Mouse (Mus musculus): Measurements from ENCODE around the gene Vps50. TPM values are rescaled to one million over a fixed set of nuclear protein-coding genes. Genes with fewer than 3 reads are reported as not detected.

Gene Vps50
- total and polyA plus RNA-seq, 3 experiments: 3.2 to 14.8 (median 13.9) TPM

- Histone ChIP-seq H3K27me3 (ENCODE audit: control insufficient read depth, insufficient read depth, low read length) (no peaks in the 10 kb centered on the region), H3K4me1 (ENCODE audit: control insufficient read depth, insufficient read depth, low read length) (no peaks in the 10 kb centered on the region), H3K4me3 (no peak overlapping the region), H3K79me2 (replicated peaks; ENCODE audit: control insufficient read depth, insufficient read depth, low read length) (no peaks in the 10 kb centered on the region), H3K27ac (no peak overlapping the region), H3K36me3 (ENCODE audit: control insufficient read depth, insufficient read depth, low read length) (no peaks in the 10 kb centered on the region; the same call in 1 of the 2 replicates), H3K9ac (ENCODE audit: low read depth, low read length) (no peak overlapping the region)
- intact Hi-C loops (cut with DNase I): no loop called here
- TF ChIP-seq EP300 (IDR thresholded peaks at IDR 0.05; ENCODE audit: insufficient read depth, low read depth, low read length) (no peak), CTCF (IDR thresholded peaks at IDR 0.05) (no peak)
- 84% methylated on average over 7 of the region's 7 CpGs for WGBS
- no peak for DNase-seq
These were observed 69.0 kb downstream of the Vps50 start for GRCm38 (mm10) chr6:3567071-3567610.

DNA sequence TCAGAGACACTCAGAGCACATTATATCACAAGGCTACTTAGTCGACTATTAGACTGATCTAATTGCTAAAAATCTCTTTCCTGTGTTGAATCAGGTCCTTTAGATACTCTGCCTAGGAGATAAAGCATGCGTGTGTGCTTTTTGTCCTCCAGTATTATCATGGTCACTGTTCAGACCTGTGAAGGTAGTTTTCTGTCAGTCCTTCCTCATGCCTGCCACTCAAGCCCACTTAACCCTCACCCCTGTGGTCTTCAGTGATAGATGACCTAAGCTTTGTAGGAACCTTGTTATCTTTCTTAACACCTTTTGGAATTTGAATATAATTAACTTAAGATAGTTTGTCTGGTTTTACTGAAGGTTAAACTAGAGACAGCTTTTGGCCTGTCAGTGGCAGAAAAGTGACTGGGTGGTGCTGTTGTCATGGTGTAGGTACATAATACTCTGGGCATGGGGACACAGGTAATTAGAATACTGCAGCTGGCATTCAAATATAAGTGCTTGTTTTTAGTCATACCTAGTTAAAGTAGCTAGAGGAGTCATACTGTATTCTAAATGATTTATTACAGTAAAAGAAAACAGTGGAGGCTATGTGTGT lies 74.1 kb downstream of the Vps50 start:
- H3K27ac ChIP-seq: no peak overlapping the region
- no peak for DNase-seq
- TF ChIP-seq EP300 (IDR thresholded peaks at IDR 0.05; ENCODE audit: insufficient read depth, low read depth, low read length): no peak
- TF ChIP-seq POLR2A (IDR thresholded peaks at IDR 0.05; ENCODE audit: insufficient read depth, low read depth, low read length): no peak
- TF ChIP-seq CTCF (IDR thresholded peaks at IDR 0.05): no peak
- H3K4me3 ChIP-seq: no peak overlapping the region
- intact Hi-C loops (cut with DNase I): no loop called here
- no peaks in the 10 kb centered on the region for H3K36me3 ChIP-seq (ENCODE audit: control insufficient read depth, insufficient read depth, low read length)
- no peaks in the 10 kb centered on the region for H3K79me2 ChIP-seq (replicated peaks; ENCODE audit: control insufficient read depth, insufficient read depth, low read length)
- no peaks in the 10 kb centered on the region for H3K4me1 ChIP-seq (ENCODE audit: control insufficient read depth, insufficient read depth, low read length)
- no peak overlapping the region for H3K9ac ChIP-seq (ENCODE audit: low read depth, low read length)
- H3K27me3 ChIP-seq (ENCODE audit: control insufficient read depth, insufficient read depth, low read length): no peaks in the 10 kb centered on the region
- WGBS: 56% methylated on average over 2 of the region's 2 CpGs

DNA sequence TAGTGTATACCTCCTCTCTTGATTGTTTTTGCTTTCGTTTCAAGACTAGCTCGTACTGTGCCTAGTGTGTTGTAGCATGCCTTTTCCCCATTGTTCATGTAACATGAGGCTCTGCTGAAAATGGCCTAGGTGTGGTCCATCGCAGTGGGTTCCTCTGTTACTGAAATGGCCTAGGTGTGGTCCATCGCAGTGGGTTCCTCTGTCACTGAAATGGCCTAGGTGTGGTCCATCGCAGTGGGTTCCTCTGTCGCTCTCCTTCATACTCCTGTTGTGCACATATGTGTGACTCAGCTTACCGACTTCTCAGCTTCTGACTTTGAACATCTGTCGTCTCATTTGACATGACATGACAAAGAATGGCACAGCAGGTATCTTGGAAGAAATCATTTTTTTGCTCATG lies 75.6 kb downstream of the Vps50 start:
- Histone ChIP-seq H3K9ac (ENCODE audit: low read depth, low read length) (no peak overlapping the region), H3K27me3 (ENCODE audit: control insufficient read depth, insufficient read depth, low read length) (no peaks in the 10 kb centered on the region), H3K4me1 (ENCODE audit: control insufficient read depth, insufficient read depth, low read length) (no peaks in the 10 kb centered on the region), H3K4me3 (no peak overlapping the region), H3K36me3 (ENCODE audit: control insufficient read depth, insufficient read depth, low read length) (no peaks in the 10 kb centered on the region), H3K79me2 (replicated peaks; ENCODE audit: control insufficient read depth, insufficient read depth, low read length) (no peaks in the 10 kb centered on the region), H3K27ac (no peak overlapping the region)
- no peak for DNase-seq
- intact Hi-C loops (cut with DNase I): no loop called here
- WGBS: 96% methylated on average over 8 of the region's 8 CpGs
- no peak for TF ChIP-seq EP300 (IDR thresholded peaks at IDR 0.05; ENCODE audit: insufficient read depth, low read depth, low read length)
- TF ChIP-seq POLR2A (IDR thresholded peaks at IDR 0.05; ENCODE audit: insufficient read depth, low read depth, low read length): no peak
- no peak for TF ChIP-seq CTCF (IDR thresholded peaks at IDR 0.05)

GRCm38 (mm10) chr6:3585402-3585801 lies 87.2 kb downstream of the Vps50 start:
- Histone ChIP-seq H3K4me1 (ENCODE audit: control insufficient read depth, insufficient read depth, low read length) (no peaks in the 10 kb centered on the region), H3K27ac (no peak overlapping the region), H3K79me2 (replicated peaks; ENCODE audit: control insufficient read depth, insufficient read depth, low read length) (no peaks in the 10 kb centered on the region), H3K27me3 (ENCODE audit: control insufficient read depth, insufficient read depth, low read length) (no peaks in the 10 kb centered on the region), H3K36me3 (ENCODE audit: control insufficient read depth, insufficient read depth, low read length) (no peaks in the 10 kb centered on the region), H3K4me3 (no peak overlapping the region), H3K9ac (ENCODE audit: low read depth, low read length) (no peak overlapping the region)
- TF ChIP-seq EP300 (IDR thresholded peaks at IDR 0.05; ENCODE audit: insufficient read depth, low read depth, low read length) (no peak), POLR2A (IDR thresholded peaks at IDR 0.05; ENCODE audit: insufficient read depth, low read depth, low read length) (no peak), CTCF (IDR thresholded peaks at IDR 0.05) (no peak)
- intact Hi-C loops (cut with DNase I): no loop called here
- WGBS: 76% methylated on average over 1 of the region's 1 CpGs
- DNase-seq: no peak

DNA sequence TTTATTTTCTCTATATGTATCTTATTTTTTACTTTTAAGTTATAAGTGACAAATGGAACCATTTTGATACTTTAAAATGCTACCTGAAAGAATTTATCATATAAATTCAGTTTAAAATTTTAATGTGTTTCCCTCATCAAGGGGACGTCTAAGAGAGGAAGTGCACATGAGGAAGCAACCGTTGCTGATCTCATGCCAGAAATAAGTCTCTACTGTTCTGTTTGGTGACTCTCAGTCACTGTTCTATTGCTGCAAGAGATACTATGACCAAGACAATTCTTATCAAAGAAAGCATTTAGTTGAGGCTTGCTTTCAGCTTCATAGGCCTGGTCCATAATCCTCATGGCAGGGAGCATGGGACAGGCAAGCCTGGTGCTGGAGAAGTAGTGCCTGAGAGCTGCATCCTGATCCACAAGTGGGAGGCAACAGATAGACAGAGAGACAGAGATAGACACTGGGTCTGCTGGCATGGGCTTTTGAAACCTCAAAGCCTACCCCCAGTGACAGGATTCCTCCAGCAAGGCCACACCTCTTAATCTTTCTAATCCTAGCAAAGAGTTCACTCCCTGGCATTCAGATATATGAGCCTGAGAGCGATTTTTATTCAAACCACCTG lies 92.2 kb downstream of the Vps50 start:
- WGBS: 47% methylated on average over 3 of the region's 3 CpGs
- H3K36me3 ChIP-seq (ENCODE audit: control insufficient read depth, insufficient read depth, low read length): no peaks in the 10 kb centered on the region
- no peaks in the 10 kb centered on the region for H3K79me2 ChIP-seq (replicated peaks; ENCODE audit: control insufficient read depth, insufficient read depth, low read length)
- no peak overlapping the region for H3K27ac ChIP-seq
- no peak overlapping the region for H3K9ac ChIP-seq (ENCODE audit: low read depth, low read length)
- H3K4me1 ChIP-seq (ENCODE audit: control insufficient read depth, insufficient read depth, low read length): no peaks in the 10 kb centered on the region
- H3K27me3 ChIP-seq (ENCODE audit: control insufficient read depth, insufficient read depth, low read length): no peaks in the 10 kb centered on the region
- H3K4me3 ChIP-seq: no peak overlapping the region
- no peak for DNase-seq
- TF ChIP-seq CTCF (IDR thresholded peaks at IDR 0.05): no peak
- TF ChIP-seq EP300 (IDR thresholded peaks at IDR 0.05; ENCODE audit: insufficient read depth, low read depth, low read length): no peak
- TF ChIP-seq POLR2A (IDR thresholded peaks at IDR 0.05; ENCODE audit: insufficient read depth, low read depth, low read length): no peak
- intact Hi-C loops (cut with DNase I): no loop called here

DNA sequence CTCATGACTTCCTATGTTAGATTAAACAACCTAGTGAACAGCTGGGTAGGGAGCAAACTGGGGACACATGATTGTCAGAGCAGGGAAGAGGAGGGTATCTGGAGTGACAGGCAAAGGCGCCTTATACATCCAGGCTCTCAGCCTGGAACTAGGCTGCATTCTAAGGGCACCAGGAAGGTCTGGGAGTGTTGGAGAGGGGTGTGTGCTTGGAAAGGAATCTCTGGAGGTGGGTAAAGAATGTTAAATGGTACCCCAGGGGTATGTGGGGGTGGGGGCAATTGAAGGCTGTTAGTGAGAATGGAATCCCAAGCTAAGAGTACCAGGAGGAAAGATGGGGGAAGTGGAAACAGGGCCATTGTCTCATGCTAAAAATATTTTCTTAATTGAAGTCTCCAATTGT lies 96.1 kb downstream of the Vps50 start:
- TF ChIP-seq CTCF (IDR thresholded peaks at IDR 0.05) (no peak), POLR2A (IDR thresholded peaks at IDR 0.05; ENCODE audit: insufficient read depth, low read depth, low read length) (no peak), EP300 (IDR thresholded peaks at IDR 0.05; ENCODE audit: insufficient read depth, low read depth, low read length) (no peak)
- Histone ChIP-seq H3K36me3 (ENCODE audit: control insufficient read depth, insufficient read depth, low read length) (no peaks in the 10 kb centered on the region), H3K27ac (no peak overlapping the region), H3K9ac (ENCODE audit: low read depth, low read length) (no peak overlapping the region), H3K79me2 (replicated peaks; ENCODE audit: control insufficient read depth, insufficient read depth, low read length) (no peaks in the 10 kb centered on the region), H3K27me3 (ENCODE audit: control insufficient read depth, insufficient read depth, low read length) (no peaks in the 10 kb centered on the region), H3K4me3 (no peak overlapping the region), H3K4me1 (ENCODE audit: control insufficient read depth, insufficient read depth, low read length) (no peaks in the 10 kb centered on the region)
- 91% methylated on average over 1 of the region's 1 CpGs for WGBS
- intact Hi-C loops (cut with DNase I): no loop called here
- DNase-seq: no peak

Measured in heart, adult 2 months (tissue).